Mouse (Mus musculus) embryo, embryonic 11 days (tissue): ENCODE data around the gene Ch25h.

Experiments
- DNase-seq: peaks from one replicate; pipeline ENCODE4 v3.0.0-alpha.2; 2015

The Ch25h gene

DNA sequence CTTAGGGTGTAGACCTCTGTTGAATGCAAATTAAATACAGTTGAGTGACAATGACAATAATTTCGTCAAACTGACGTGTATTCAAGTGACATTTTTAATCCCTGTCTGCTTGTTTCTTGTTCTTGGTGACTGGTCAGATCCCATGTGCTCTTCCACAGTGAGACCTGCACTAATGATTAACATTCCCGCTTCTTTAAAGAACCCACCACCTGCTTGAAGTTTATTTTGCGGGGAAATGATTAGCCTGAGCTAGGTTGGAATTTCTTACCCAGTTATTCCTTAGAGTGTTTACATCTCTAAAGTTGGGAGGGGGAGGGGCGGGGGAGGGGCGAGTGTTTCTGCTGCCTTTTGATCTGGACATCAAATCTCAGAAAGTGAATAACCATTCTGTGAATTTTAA, 6.7 kb downstream of the Ch25h start:
- no peak for DNase-seq

DNA sequence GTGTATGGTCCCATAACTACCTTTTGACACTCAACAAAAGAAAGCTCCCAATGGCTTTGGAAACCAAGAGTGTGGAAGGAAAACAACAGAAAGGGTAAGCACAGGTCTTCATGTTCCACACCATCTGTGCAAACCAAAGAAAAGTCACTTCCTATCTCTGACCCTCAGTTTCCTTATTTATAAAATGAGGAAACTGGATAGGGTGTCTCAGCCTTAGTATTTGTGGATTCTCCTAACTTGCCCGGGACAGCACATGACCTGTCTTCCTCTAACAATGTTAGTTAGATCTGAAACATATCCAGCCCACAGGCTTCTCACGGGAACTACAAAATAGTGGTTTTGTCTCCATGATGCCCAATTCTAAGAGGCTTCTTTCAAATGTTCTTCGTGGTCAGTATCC, 10.5 kb downstream of the Ch25h start:
- DNase-seq: no peak

- no peak for DNase-seq
These were observed 13.4 kb downstream of the Ch25h start for GRCm38 (mm10) chr19:34461451-34462019.

DNA sequence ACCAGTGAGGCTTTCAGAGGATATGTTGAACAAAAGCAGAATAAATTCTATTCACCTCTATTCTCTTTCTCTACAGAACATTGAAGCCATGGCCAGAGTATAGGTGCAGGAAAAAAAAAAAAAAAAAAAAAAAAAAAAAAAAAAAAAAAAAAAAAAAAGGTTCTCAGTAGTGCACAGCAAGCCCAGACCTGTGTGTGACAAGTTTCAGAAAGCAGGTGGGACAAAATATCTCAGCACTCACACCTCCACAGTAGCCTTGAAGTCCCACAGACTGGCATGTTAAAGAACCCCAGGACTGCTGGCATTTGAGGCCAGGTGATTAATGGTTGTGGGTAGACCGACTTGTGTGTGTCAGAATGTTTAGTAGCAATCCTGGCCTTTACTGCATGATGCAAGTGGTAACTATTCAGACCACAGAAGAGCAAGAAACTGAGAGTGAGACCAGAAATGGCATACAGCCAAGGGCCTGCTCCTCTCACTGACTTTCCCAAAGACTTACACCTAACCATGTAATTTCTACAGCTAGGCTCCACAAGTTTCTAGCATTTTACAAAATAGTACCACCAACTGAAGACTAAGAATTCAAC, 24.1 kb downstream of the Ch25h start:
- DNase-seq: no peak

DNA sequence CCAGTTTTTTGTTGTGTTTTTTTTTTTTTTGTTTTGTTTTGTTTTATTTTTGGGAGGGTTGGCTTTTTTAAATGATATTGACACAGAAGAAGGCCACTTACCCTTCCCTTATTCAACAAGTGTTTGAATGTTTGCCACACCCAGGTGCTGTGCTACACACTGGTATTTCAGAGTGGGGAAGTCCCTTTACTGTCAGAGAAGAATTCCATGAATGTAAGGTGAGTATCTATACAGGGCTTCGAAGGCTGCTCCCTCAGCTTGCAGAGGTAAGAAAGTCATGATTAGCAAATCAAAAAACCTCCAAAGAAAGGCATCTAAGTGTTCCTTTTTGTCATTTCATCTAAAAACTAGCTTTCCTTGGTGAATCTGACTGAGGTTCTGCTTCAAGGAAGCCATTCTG, 26.1 kb downstream of the Ch25h start:
- DNase-seq: no peak

DNA sequence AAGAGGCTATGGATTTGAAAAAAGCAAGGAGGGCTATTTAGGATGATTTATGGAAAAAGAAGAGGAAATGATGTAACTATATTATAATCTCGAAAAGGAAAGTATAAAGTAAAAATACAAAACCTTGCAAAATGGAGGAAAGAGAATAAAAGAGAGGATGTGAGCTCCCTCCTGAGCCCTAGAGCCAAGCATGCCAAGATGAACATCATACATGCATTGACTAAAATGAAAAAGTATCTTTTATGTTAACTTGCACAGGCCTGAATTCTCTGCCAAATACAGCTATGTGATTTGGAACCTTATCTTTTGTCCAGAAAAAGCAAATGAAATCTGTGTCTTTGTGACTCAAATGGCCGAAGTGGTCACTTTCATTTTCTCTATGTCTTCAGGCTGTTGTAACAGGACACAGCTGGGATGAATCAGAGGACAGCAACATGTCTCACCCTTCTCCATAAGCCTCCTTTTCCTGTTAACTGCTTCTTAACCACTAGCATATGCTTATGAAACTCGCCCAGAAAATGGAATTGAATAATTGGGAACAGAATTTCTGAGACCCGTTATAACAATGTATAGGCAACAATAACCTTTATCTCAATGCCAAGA, 29.5 kb downstream of the Ch25h start:
- peak; percentile 42 for DNase-seq

- DNase-seq: no peak
These were observed 30.2 kb downstream of the Ch25h start for GRCm38 (mm10) chr19:34444785-34445184.

GRCm38 (mm10) chr19:34441979-34442378, 33.0 kb downstream of the Ch25h start:
- DNase-seq: no peak

GRCm38 (mm10) chr19:34435197-34435611, 39.8 kb downstream of the Ch25h start:
- peak; percentile 48 for DNase-seq

DNA sequence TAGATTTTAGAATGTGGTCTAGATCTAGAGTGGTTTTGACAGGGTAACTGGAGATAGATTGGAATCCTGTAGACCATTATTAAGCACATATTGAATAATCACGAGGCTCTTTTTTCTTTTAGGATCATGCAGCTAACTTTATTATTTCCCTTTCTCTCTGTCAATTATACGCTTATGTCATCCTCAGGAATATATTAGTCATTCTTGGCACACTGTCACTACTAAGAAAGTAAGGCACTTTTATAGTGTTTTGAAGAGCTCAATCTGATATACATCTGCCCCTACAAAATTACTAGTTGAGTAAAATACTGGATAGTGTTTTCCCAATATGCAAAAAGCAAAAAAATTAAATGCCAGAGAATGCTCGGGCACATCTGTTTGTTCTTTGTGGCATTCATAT, 43.6 kb downstream of the Ch25h start:
- no peak for DNase-seq

DNA sequence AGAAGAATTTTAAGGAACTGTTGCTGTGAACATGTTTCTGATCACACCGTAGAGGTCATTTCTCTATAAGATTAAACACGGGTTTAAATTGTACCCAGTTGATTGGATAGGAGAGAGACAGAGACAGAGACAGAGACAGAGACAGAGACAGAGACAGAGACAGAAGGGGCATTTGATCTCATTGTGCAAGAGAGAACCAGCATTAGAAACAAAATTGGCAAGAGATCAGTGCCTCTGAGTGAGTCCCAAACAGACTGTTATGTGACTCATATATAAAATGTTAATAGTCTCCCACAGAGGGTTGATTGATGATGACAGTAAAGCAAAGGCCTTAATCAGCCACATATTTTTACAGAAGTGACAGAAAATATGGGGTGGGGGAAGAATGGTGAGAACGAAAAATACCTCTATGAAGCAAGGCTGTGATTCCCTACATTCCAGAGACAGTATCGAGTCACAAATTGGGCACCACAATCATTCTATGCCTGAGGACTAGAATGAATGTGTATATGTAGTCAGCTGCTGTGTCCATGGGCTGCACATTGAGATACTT, 51.1 kb downstream of the Ch25h start:
- DNase-seq: no peak
